In genomic region chr11:96991501-96991900, GRCm38 (mm10) we compare ENCODE assay signal across 20 mouse cellular contexts. TPM values are rescaled to one million over a fixed set of nuclear protein-coding genes. Genes with fewer than 3 reads are reported as not detected.
DNase-seq lines count a peak whose midpoint lies in the region; ATAC-seq and TF ChIP-seq lines count a peak whose summit lies in the region.
"Had no signal": no experiment of that assay in that cellular context is flagged by ENCODE, and none has a peak within 500 bp of the region (broad histone marks: within the 10 kb centered on the region; RNA-seq: fewer than 3 reads in every experiment).

No protein-coding gene starts in this region.

- peak overlapping the region; percentile 89; the same call in 1 of the 2 replicates for H3K27ac ChIP-seq in lung, embryonic 14.5 days (ENCODE audit: low read depth)
- H3K27ac ChIP-seq in CH12.LX (ENCODE audit: insufficient read depth, low read depth), result peak overlapping the region; percentile 88; the same call in 1 of the 2 replicates
- H3K27ac ChIP-seq: embryonic facial prominence, embryonic 15.5 days; hindbrain, embryonic 15.5 days had no signal

- TF ChIP-seq RAD21 in CH12.LX (IDR thresholded peaks at IDR 0.05; ENCODE audit: low read depth, low read length), result no peak

- H3ac ChIP-seq in myocyte (ENCODE audit: control insufficient read depth, insufficient read length), result no peak overlapping the region

- WGBS in lung, embryonic 14.5 days, result 51% methylated on average over 5 of the region's 5 CpGs

- TF ChIP-seq POLR2A in CH12.LX (IDR thresholded peaks at IDR 0.05; ENCODE audit: low read depth, low read length) (no peak), myocyte (IDR thresholded peaks at IDR 0.05; ENCODE audit: insufficient read length, low read depth) (no peak)

- no peak overlapping the region for H3K9ac ChIP-seq in lung, embryonic 14.5 days
- no peak overlapping the region; the same call in 1 of the 2 replicates for H3K9ac ChIP-seq in CH12.LX (ENCODE audit: insufficient read depth, low read depth)
- H3K9ac ChIP-seq: embryonic facial prominence, embryonic 15.5 days; heart, embryonic 12.5 days; hindbrain, embryonic 15.5 days had no signal

- DNase-seq in lung, embryonic 14.5 days, result no peak
- no peak for DNase-seq in lung, postnatal 36 days
- DNase-seq in 416B (ENCODE audit: low read depth) (peak; percentile 42), CH12.LX (ENCODE audit: extremely low read depth) (no peak)
- DNase-seq in heart, adult 18-20 months, result no peak
- DNase-seq: adrenal gland, adult 2 months; adrenal gland, postnatal 25 days; cerebellum, adult 11 months; cerebellum, adult 8-10 months; cerebellum, postnatal 14 days; embryo, embryonic 11 days; gastrocnemius, postnatal 14 days had no signal

- H3K27me3 ChIP-seq in lung, embryonic 14.5 days (ENCODE audit: insufficient read depth, low read length), result no peaks in the 10 kb centered on the region
- H3K27me3 ChIP-seq in CH12.LX (replicated peaks), result no peaks in the 10 kb centered on the region
- H3K27me3 ChIP-seq in myocyte (ENCODE audit: control insufficient read depth, insufficient read depth, insufficient read length), result no peaks in the 10 kb centered on the region

- no peak for TF ChIP-seq EP300 in CH12.LX (IDR thresholded peaks at IDR 0.05; ENCODE audit: low read length)

- in situ Hi-C loops in CH12.LX (cut with MboI; ENCODE audit: low pct_ligation_motif_present, low pct_unique_long_range_greater_than_20kb, low sequenced_read_pairs), result no loop called here

- dilution Hi-C loops in CH12.LX (cut with MboI; ENCODE audit: extremely low pct_ligation_motif_present, extremely low pct_unique_long_range_greater_than_20kb, low sequenced_read_pairs), result no loop called here

- H3K4me2 ChIP-seq in lung, embryonic 14.5 days, result no peak overlapping the region
- H3K4me2 ChIP-seq in CH12.LX (ENCODE audit: insufficient read depth, low read depth, poor library complexity, severe bottlenecking) (no peak overlapping the region), myocyte (ENCODE audit: low read depth) (peak overlapping the region; percentile 74)
- H3K4me2 ChIP-seq: embryonic facial prominence, embryonic 15.5 days; heart, embryonic 12.5 days; hindbrain, embryonic 15.5 days had no signal

- H3K36me3 ChIP-seq in lung, embryonic 14.5 days (ENCODE audit: insufficient read depth), result no peaks in the 10 kb centered on the region
- peaks cover 0 to 6% of the 10 kb centered on the region in 2 experiments for H3K36me3 ChIP-seq in CH12.LX (replicated peaks in 1 of 2; ENCODE audit: control insufficient read depth in 1 of 2, insufficient read depth in 1 of 2, low read length in 1 of 2)
- no peaks in the 10 kb centered on the region for H3K36me3 ChIP-seq in myocyte (ENCODE audit: control insufficient read depth, insufficient read depth)
- H3K36me3 ChIP-seq: embryonic facial prominence, embryonic 15.5 days; forebrain, embryonic 10.5 days; heart, embryonic 12.5 days; hindbrain, embryonic 15.5 days had no signal

- no peaks in the 10 kb centered on the region for H3K79me2 ChIP-seq in CH12.LX (replicated peaks; ENCODE audit: control insufficient read depth, extremely low read depth, insufficient read depth, poor library complexity, severe bottlenecking)
- no peaks in the 10 kb centered on the region for H3K79me2 ChIP-seq in myocyte (ENCODE audit: control insufficient read depth, insufficient read depth)

- no peaks in the 10 kb centered on the region for H3K9me3 ChIP-seq in lung, embryonic 14.5 days (ENCODE audit: low read depth, low read length)
- no peaks in the 10 kb centered on the region for H3K9me3 ChIP-seq in CH12.LX (replicated peaks; ENCODE audit: low read length)
- H3K9me3 ChIP-seq: embryonic facial prominence, embryonic 15.5 days; forebrain, embryonic 10.5 days; heart, embryonic 12.5 days; hindbrain, embryonic 15.5 days had no signal

- ATAC-seq in lung, embryonic 14.5 days (ENCODE audit: insufficient read depth), result no peak
- ATAC-seq: forebrain, embryonic 14.5 days had no signal

- no peak overlapping the region for H3K4me3 ChIP-seq in lung, embryonic 14.5 days (ENCODE audit: low read depth, low read length)
- H3K4me3 ChIP-seq in CH12.LX (replicated peaks in 1 of 3; ENCODE audit: low read depth in 2 of 3, low read length in 2 of 3, poor library complexity in 1 of 3), result no peak overlapping the region
- no peak overlapping the region for H3K4me3 ChIP-seq in myocyte
- H3K4me3 ChIP-seq: embryonic facial prominence, embryonic 15.5 days; erythroblast, embryonic 14.5 days; forebrain, embryonic 10.5 days; heart, embryonic 12.5 days; hindbrain, embryonic 15.5 days had no signal

- TF ChIP-seq CTCF in lung, embryonic 14.5 days (IDR thresholded peaks at IDR 0.05; ENCODE audit: low read depth), result no peak
- no peak for TF ChIP-seq CTCF in CH12.LX (conservative IDR thresholded peaks at IDR 0.05 in 1 of 2, IDR thresholded peaks at IDR 0.05 in 1 of 2; ENCODE audit: low read depth in 2 of 2, low read length in 2 of 2)

- peaks cover 22% of the 10 kb centered on the region; the same call in 1 of the 2 replicates for H3K4me1 ChIP-seq in lung, embryonic 14.5 days (ENCODE audit: insufficient read depth)
- H3K4me1 ChIP-seq in CH12.LX (ENCODE audit: control insufficient read depth in 1 of 2, insufficient read depth in 2 of 2), result peaks cover 59 to 93% of the 10 kb centered on the region in 2 experiments

TF ChIP-seq in CH12.LX, 34 proteins besides CTCF, POLR2A, EP300 and RAD21:
- no peak for TF ChIP-seq HCFC1 (IDR thresholded peaks at IDR 0.05; ENCODE audit: low read depth, low read length)
- TF ChIP-seq ELF1 (IDR thresholded peaks at IDR 0.05; ENCODE audit: low read depth, low read length), result no peak
- no peak for TF ChIP-seq JUND (conservative IDR thresholded peaks at IDR 0.05; ENCODE audit: low read depth, low read length)
- no peak for TF ChIP-seq E2F4 (IDR thresholded peaks at IDR 0.05; ENCODE audit: insufficient replicate concordance, low read depth, low read length)
- no peak for TF ChIP-seq MEF2A (IDR thresholded peaks at IDR 0.05; ENCODE audit: borderline replicate concordance, low read depth, low read length)
- TF ChIP-seq MAX (IDR thresholded peaks at IDR 0.05; ENCODE audit: low read length), result no peak
- no peak for TF ChIP-seq POLR2AphosphoS2 (IDR thresholded peaks at IDR 0.05; ENCODE audit: low read depth, low read length)
- no peak for TF ChIP-seq BHLHE40 (IDR thresholded peaks at IDR 0.05; ENCODE audit: low read depth, low read length)
- no peak for TF ChIP-seq RCOR1 (conservative IDR thresholded peaks at IDR 0.05; ENCODE audit: low read depth, low read length)
- no peak for TF ChIP-seq ZC3H11A (IDR thresholded peaks at IDR 0.05; ENCODE audit: low read depth, low read length)

TF ChIP-seq in myocyte, 11 proteins besides CTCF, POLR2A, EP300 and RAD21:
- TF ChIP-seq MYOG (IDR thresholded peaks at IDR 0.05; ENCODE audit: control insufficient read depth in 1 of 3, insufficient read depth in 1 of 3, insufficient read length in 2 of 3, low read depth in 2 of 3) (no peak), TCF3 (IDR thresholded peaks at IDR 0.05; ENCODE audit: insufficient read length, low read depth) (no peak), REST (IDR thresholded peaks at IDR 0.05; ENCODE audit: insufficient read depth, insufficient read length) (no peak), TCF12 (IDR thresholded peaks at IDR 0.05; ENCODE audit: insufficient read depth, poor library complexity, severe bottlenecking) (no peak), POLR2AphosphoS2 (IDR thresholded peaks at IDR 0.05; ENCODE audit: insufficient read length, low read depth) (no peak), CEBPB (IDR thresholded peaks at IDR 0.05; ENCODE audit: insufficient read depth, poor library complexity, severe bottlenecking) (no peak), SRF (IDR thresholded peaks at IDR 0.05; ENCODE audit: control insufficient read depth, insufficient read length, low read depth) (no peak), USF1 (IDR thresholded peaks at IDR 0.05; ENCODE audit: low read depth) (no peak), MAX (IDR thresholded peaks at IDR 0.05; ENCODE audit: low read depth) (no peak), E2F4 (IDR thresholded peaks at IDR 0.05; ENCODE audit: insufficient read depth) (no peak), MYOD1 (IDR thresholded peaks at IDR 0.05; ENCODE audit: control insufficient read depth in 1 of 3, insufficient read length in 2 of 3, low read depth in 2 of 3) (no peak)
TF ChIP-seq in myocyte: peak in this region for 0.

RNA-seq across cellular contexts. Expression of gene Sp2, which starts 8.7 kb away (rescaled TPM):
- 22.3 and 23.7 TPM in 2 replicates for polyA plus RNA-seq in lung, embryonic 14.5 days (2014; fragmentation: Nextera tagmentation; extraction: Ambion mirVana)
- total RNA-seq in CH12.LX (2012; rRNA removed), result 2.1 and 2.8 TPM in 2 replicates
- total RNA-seq in CH12.LX (2014; rRNA removed), result 1.1 TPM in 2 replicates
- polyA plus RNA-seq in CH12.LX (2012; ENCODE audit: insufficient read length, low read depth), result 15.9 and 21.0 TPM in 2 replicates
- 11.5 TPM for polyA plus RNA-seq in myocyte (2012; fragmentation: generic; extraction: Trizol)
- 10 to 100 TPM in 1 of 2 experiments, 1 to 10 TPM in 1; 7.4 to 10.3 TPM for total RNA-seq in heart, adult 18-20 months (2021)

RNA-seq across cellular contexts. Expression of gene Sp6, which starts 21.7 kb away (rescaled TPM):
- 0.22 and 0.43 TPM in 2 replicates for polyA plus RNA-seq in lung, embryonic 14.5 days (2014; fragmentation: Nextera tagmentation; extraction: Ambion mirVana)
- total RNA-seq in CH12.LX (2012; rRNA removed) (44.3 and 65.5 TPM in 2 replicates), CH12.LX (2014; rRNA removed) (15.8 and 18.4 TPM in 2 replicates)
- polyA plus RNA-seq in CH12.LX (2012; ENCODE audit: insufficient read length, low read depth) (10.0 and 10.1 TPM in 2 replicates), myocyte (2012; fragmentation: generic; extraction: Trizol) (6.0 TPM)
- total RNA-seq in heart, adult 18-20 months (2021), result under 1 TPM in 1 of 2 experiments, not detected in 1; 0.21 TPM
- polyA plus RNA-seq: erythroblast, embryonic 14.5 days; hindbrain, embryonic 11.5 days had no signal

RNA-seq across cellular contexts. Expression of gene Scrn2, which starts 38.2 kb away (rescaled TPM):
- 24.5 and 30.2 TPM in 2 replicates for polyA plus RNA-seq in lung, embryonic 14.5 days (2014; fragmentation: Nextera tagmentation; extraction: Ambion mirVana)
- total RNA-seq in CH12.LX (2012; rRNA removed), result 55.8 and 63.9 TPM in 2 replicates
- 34.5 and 37.5 TPM in 2 replicates for total RNA-seq in CH12.LX (2014; rRNA removed)
- 35.2 and 41.1 TPM in 2 replicates for polyA plus RNA-seq in CH12.LX (2012; ENCODE audit: insufficient read length, low read depth)
- polyA plus RNA-seq in myocyte (2012; fragmentation: generic; extraction: Trizol), result 22.4 TPM
- 10 to 100 TPM; 15.4 TPM for total RNA-seq in heart, adult 18-20 months (2021)

RNA-seq across cellular contexts. Expression of gene Pnpo, which starts 47.7 kb away (rescaled TPM):
- polyA plus RNA-seq in lung, embryonic 14.5 days (2014; fragmentation: Nextera tagmentation; extraction: Ambion mirVana), result 18.4 and 19.5 TPM in 2 replicates
- 38.5 and 42.9 TPM in 2 replicates for total RNA-seq in CH12.LX (2012; rRNA removed)
- 54.3 and 56.2 TPM in 2 replicates for total RNA-seq in CH12.LX (2014; rRNA removed)
- polyA plus RNA-seq in CH12.LX (2012; ENCODE audit: insufficient read length, low read depth), result 32.5 and 36.3 TPM in 2 replicates
- polyA plus RNA-seq in myocyte (2012; fragmentation: generic; extraction: Trizol), result 7.5 TPM
- 10 to 100 TPM; 16.7 to 17.4 TPM for total RNA-seq in heart, adult 18-20 months (2021)

RNA-seq across cellular contexts. Expression of gene Lrrc46, which starts 49.7 kb away (rescaled TPM):
- polyA plus RNA-seq in lung, embryonic 14.5 days (2014; fragmentation: Nextera tagmentation; extraction: Ambion mirVana), result 1.1 and 1.5 TPM in 2 replicates
- total RNA-seq in CH12.LX (2012; rRNA removed) (0.38 and 0.46 TPM in 2 replicates), CH12.LX (2014; rRNA removed) (0.23 TPM in 1 of 2 replicates, not detected in the other)
- polyA plus RNA-seq in CH12.LX (2012; ENCODE audit: insufficient read length, low read depth) (0.91 and 1.0 TPM in 2 replicates), myocyte (2012; fragmentation: generic; extraction: Trizol) (1.4 TPM)
- under 1 TPM; 0.25 to 0.36 TPM for total RNA-seq in heart, adult 18-20 months (2021)
- total RNA-seq: gastrocnemius, postnatal 14 days had no signal
- polyA plus RNA-seq: erythroblast, embryonic 14.5 days had no signal
